Mouse (Mus musculus): ENCODE data around the gene Stoml1.

DNA sequence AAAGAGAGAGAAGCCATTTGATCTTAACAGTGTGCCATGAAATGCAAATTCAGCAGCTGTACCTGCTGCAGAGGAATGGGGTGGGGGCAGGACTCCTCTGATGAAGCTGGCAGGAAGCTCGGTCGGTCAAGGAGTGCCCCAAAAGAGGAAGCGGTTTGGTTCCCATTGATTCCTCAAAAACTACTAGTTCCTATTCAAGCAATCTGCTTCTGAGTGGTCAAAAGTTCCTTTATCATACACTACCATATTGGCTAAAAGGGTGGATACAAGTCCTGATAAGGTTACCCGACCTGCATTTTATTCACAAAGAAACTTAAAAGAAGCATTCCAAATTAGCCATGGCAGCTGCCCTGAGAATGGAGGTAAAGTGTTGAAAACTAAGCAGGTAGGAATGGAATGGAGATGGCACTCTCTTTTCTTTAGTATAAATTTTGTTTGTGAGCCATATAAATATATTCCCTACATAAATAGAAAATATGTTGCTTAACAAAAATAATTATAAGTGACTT, 6.8 kb upstream of the Stoml1 start:
- peak; percentile 88 for TF ChIP-seq EP300 (IDR thresholded peaks at IDR 0.05; ENCODE audit: low read depth)
- no peak for TF ChIP-seq CTCF (IDR thresholded peaks at IDR 0.05; ENCODE audit: low read depth)

All from liver, postnatal 0 days (tissue).